8 mouse cellular contexts compared by ENCODE assay signal in the genomic region with DNA sequence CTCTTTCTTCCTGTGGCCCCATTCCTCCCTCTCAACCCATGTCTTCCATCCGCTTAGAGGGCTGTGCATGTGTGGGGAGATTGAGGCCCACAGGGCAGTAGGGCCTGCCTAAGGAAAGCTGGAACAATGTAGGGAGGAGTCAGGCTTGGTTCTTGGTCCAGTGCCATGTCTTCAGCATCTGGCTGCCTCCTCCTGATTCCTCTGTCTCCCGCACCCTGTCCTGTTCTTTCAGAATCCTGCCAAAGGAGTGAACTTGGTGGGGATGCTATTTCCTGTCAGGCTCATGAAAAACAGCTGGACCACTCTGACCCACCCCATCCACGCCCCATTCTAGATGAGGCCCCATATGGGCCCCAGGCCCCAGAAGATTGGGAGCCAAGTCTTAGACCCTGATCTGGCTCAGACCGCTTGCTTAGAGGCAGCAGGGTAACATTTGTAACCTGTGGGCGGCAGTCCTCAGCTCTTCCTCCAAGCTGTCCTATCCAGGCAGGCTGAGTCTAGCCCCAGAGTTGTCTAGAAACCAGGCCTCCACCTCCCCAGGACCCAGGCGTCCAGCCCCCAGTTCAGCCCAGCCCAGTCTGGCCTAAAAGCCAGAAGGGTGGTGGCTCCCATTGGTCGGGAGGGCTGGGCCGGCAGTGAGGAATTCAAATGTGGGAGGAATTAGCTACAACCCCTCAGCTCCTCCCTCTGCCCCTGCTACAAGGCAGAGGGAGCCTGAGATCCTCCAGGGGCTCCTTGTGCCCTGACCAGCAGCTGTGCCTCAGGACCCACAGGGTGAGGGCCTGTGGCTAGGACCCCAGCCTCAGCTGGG. TPM values are rescaled to one million over a fixed set of nuclear protein-coding genes. Genes with fewer than 3 reads are reported as not detected.
A peak's percentile ranks its signal among the peaks of the same experiment; 100 is the strongest.
DNase-seq lines count a peak whose midpoint lies in the region; ATAC-seq and TF ChIP-seq lines count a peak whose summit lies in the region.
"Had no signal": no experiment of that assay in that cellular context is flagged by ENCODE, and none has a peak within 500 bp of the region (broad histone marks: within the 10 kb centered on the region; RNA-seq: fewer than 3 reads in every experiment).

No protein-coding gene starts in this region.

- peak overlapping the region; percentile 62 for H3K4me2 ChIP-seq in embryonic facial prominence, embryonic 14.5 days (ENCODE audit: low read depth, low read length)
- peak overlapping the region; percentile 61 for H3K4me2 ChIP-seq in limb, embryonic 14.5 days (replicated peaks; ENCODE audit: low read depth, low read length, severe bottlenecking)
- H3K4me2 ChIP-seq in neural tube, embryonic 15.5 days: peak overlapping the region; percentile 20; the same call in 1 of the 2 replicates

- 23% methylated on average over 8 of the region's 8 CpGs for WGBS in embryonic facial prominence, embryonic 14.5 days
- WGBS in limb, embryonic 14.5 days: 26% methylated on average over 8 of the region's 8 CpGs
- WGBS in neural tube, embryonic 15.5 days: 46% methylated on average over 8 of the region's 8 CpGs

- intact Hi-C loops in heart, postnatal 14 days (cut with DNase I): no loop called here

- H3K27ac ChIP-seq in embryonic facial prominence, embryonic 14.5 days (replicated peaks; ENCODE audit: low read depth, low read length): peak overlapping the region; percentile 97
- H3K27ac ChIP-seq in limb, embryonic 14.5 days (replicated peaks; ENCODE audit: low read depth, low read length): peak overlapping the region; percentile 95
- H3K27ac ChIP-seq in neural tube, embryonic 15.5 days (replicated peaks): peak overlapping the region; percentile 68; the same call in 1 of the 2 replicates

- ATAC-seq in embryonic facial prominence, embryonic 14.5 days (ENCODE audit: low read depth): peak; percentile 88
- peak; percentile 80 for ATAC-seq in limb, embryonic 14.5 days (ENCODE audit: low FRiP score, low read depth)
- peak; percentile 18; the same call in 1 of the 2 replicates for ATAC-seq in neural tube, embryonic 15.5 days (ENCODE audit: low FRiP score)

- DNase-seq in WW6 (ENCODE audit: low read depth, low spot score): peak; percentile 34
- DNase-seq in embryonic facial prominence, embryonic 14.5 days (ENCODE audit: low spot score): peak; percentile 94
- DNase-seq in heart, postnatal 14 days: peak; percentile 76 to 81
- peak; percentile 90 for DNase-seq in limb, embryonic 14.5 days (ENCODE audit: low spot score)
- no peak for DNase-seq in cerebellum, postnatal 14 days
- DNase-seq in cerebellum, postnatal 36 days: no peak

- peak overlapping the region; percentile 58 for H3K9ac ChIP-seq in embryonic facial prominence, embryonic 14.5 days (ENCODE audit: low read depth, low read length)
- peak overlapping the region; percentile 51 for H3K9ac ChIP-seq in limb, embryonic 14.5 days (ENCODE audit: low read depth, low read length, severe bottlenecking)
- H3K9ac ChIP-seq in neural tube, embryonic 15.5 days (replicated peaks): no peak overlapping the region

- peaks cover 32% of the 10 kb centered on the region for H3K4me1 ChIP-seq in embryonic facial prominence, embryonic 14.5 days (ENCODE audit: control insufficient read depth, insufficient read depth, low read length)
- H3K4me1 ChIP-seq in limb, embryonic 14.5 days (ENCODE audit: control insufficient read depth, insufficient read depth, low read length): peaks cover 44% of the 10 kb centered on the region
- H3K4me1 ChIP-seq in neural tube, embryonic 15.5 days: peaks cover 8% of the 10 kb centered on the region

- no peaks in the 10 kb centered on the region for H3K27me3 ChIP-seq in embryonic facial prominence, embryonic 14.5 days (replicated peaks; ENCODE audit: control insufficient read depth, insufficient read depth, low read length)
- H3K27me3 ChIP-seq in limb, embryonic 14.5 days (ENCODE audit: control insufficient read depth, insufficient read depth, low read length): no peaks in the 10 kb centered on the region
- H3K27me3 ChIP-seq in neural tube, embryonic 15.5 days (replicated peaks): no peaks in the 10 kb centered on the region

- peak overlapping the region; percentile 38 for H3K4me3 ChIP-seq in embryonic facial prominence, embryonic 14.5 days (ENCODE audit: low read depth, low read length)
- peak overlapping the region; percentile 36 for H3K4me3 ChIP-seq in limb, embryonic 14.5 days (replicated peaks; ENCODE audit: low read length)
- 0 out of 2 replicates have a peak overlapping the region, but pooled peaks have one; percentile 13 for H3K4me3 ChIP-seq in neural tube, embryonic 15.5 days (replicated peaks)

- H3K9me3 ChIP-seq in embryonic facial prominence, embryonic 14.5 days (ENCODE audit: control insufficient read depth, low read length): no peaks in the 10 kb centered on the region
- H3K9me3 ChIP-seq in limb, embryonic 14.5 days (ENCODE audit: control insufficient read depth, low read length): no peaks in the 10 kb centered on the region
- H3K9me3 ChIP-seq in neural tube, embryonic 15.5 days (replicated peaks): no peaks in the 10 kb centered on the region

- peaks cover 30% of the 10 kb centered on the region for H3K36me3 ChIP-seq in embryonic facial prominence, embryonic 14.5 days (ENCODE audit: control insufficient read depth, insufficient read depth, low read length)
- H3K36me3 ChIP-seq in limb, embryonic 14.5 days (ENCODE audit: control insufficient read depth, insufficient read depth, low read length): peaks cover 15% of the 10 kb centered on the region
- no peaks in the 10 kb centered on the region for H3K36me3 ChIP-seq in neural tube, embryonic 15.5 days

- no peak for TF ChIP-seq POLR2A in limb, embryonic 14.5 days (IDR thresholded peaks at IDR 0.05; ENCODE audit: borderline replicate concordance, extremely low read depth, insufficient read depth, insufficient read length)

RNA-seq across cellular contexts. Expression of gene Gm45837, which starts 16.8 kb away (rescaled TPM):
- polyA plus RNA-seq in embryonic facial prominence, embryonic 14.5 days (2014; fragmentation: Nextera tagmentation; extraction: Ambion mirVana): not detected in 2 replicates
- total RNA-seq in heart, postnatal 14 days (2021): not detected
- polyA plus RNA-seq in limb, embryonic 14.5 days (2012; rRNA removed): 0.41 and 0.93 TPM in 2 replicates
- polyA plus RNA-seq in limb, embryonic 14.5 days (2014; fragmentation: Nextera tagmentation; extraction: Ambion mirVana): 7.5 and 8.8 TPM in 2 replicates
- polyA plus RNA-seq in neural tube, embryonic 15.5 days (2015; fragmentation: Nextera tagmentation; extraction: Ambion mirVana): 0.99 TPM in 1 of 2 replicates, not detected in the other
- polyA plus RNA-seq: spleen, adult 2 months had no signal

RNA-seq across cellular contexts. Expression of gene Pde2a, which starts 27.6 kb away (rescaled TPM):
- polyA plus RNA-seq in embryonic facial prominence, embryonic 14.5 days (2014; fragmentation: Nextera tagmentation; extraction: Ambion mirVana): 32.1 and 33.0 TPM in 2 replicates
- 10 to 100 TPM; 72.2 to 78.0 TPM for total RNA-seq in heart, postnatal 14 days (2021)
- 11.8 and 12.7 TPM in 2 replicates for polyA plus RNA-seq in limb, embryonic 14.5 days (2012; rRNA removed)
- 4.9 and 10.5 TPM in 2 replicates for polyA plus RNA-seq in limb, embryonic 14.5 days (2014; fragmentation: Nextera tagmentation; extraction: Ambion mirVana)
- 27.9 and 28.5 TPM in 2 replicates for polyA plus RNA-seq in neural tube, embryonic 15.5 days (2015; fragmentation: Nextera tagmentation; extraction: Ambion mirVana)

RNA-seq across cellular contexts. Expression of gene Arap1, which starts 46.0 kb away (rescaled TPM):
- polyA plus RNA-seq in embryonic facial prominence, embryonic 14.5 days (2014; fragmentation: Nextera tagmentation; extraction: Ambion mirVana): 75.5 and 82.3 TPM in 2 replicates
- 10 to 100 TPM; 38.6 to 41.8 TPM for total RNA-seq in heart, postnatal 14 days (2021)
- 92.6 and 99.2 TPM in 2 replicates for polyA plus RNA-seq in limb, embryonic 14.5 days (2012; rRNA removed)
- 77.1 and 87.3 TPM in 2 replicates for polyA plus RNA-seq in limb, embryonic 14.5 days (2014; fragmentation: Nextera tagmentation; extraction: Ambion mirVana)
- 9.7 and 19.9 TPM in 2 replicates for polyA plus RNA-seq in neural tube, embryonic 15.5 days (2015; fragmentation: Nextera tagmentation; extraction: Ambion mirVana)

Comparison
In these comparisons a context has a peak if more than half of its experiments do, and no peak if none do; other contexts are left out.
1. DNase-seq: peak in WW6 (single experiment), embryonic facial prominence, embryonic 14.5 days (single experiment), heart, postnatal 14 days (2 of 2) and limb, embryonic 14.5 days (single experiment); none in cerebellum, postnatal 14 days (0 of 2) and cerebellum, postnatal 36 days (0 of 2).
2. ATAC-seq: peak in every context shown above with its lines; median percentile 88 in embryonic facial prominence, embryonic 14.5 days; 80 in limb, embryonic 14.5 days; 18 in neural tube, embryonic 15.5 days.
3. Peak in every context shown above with its lines, with median percentiles within 50 percentile points of each other: H3K27ac ChIP-seq, H3K4me2 ChIP-seq and H3K4me3 ChIP-seq.